Mouse (Mus musculus): ENCODE data around the gene Pno1.

Gene Pno1

DNA sequence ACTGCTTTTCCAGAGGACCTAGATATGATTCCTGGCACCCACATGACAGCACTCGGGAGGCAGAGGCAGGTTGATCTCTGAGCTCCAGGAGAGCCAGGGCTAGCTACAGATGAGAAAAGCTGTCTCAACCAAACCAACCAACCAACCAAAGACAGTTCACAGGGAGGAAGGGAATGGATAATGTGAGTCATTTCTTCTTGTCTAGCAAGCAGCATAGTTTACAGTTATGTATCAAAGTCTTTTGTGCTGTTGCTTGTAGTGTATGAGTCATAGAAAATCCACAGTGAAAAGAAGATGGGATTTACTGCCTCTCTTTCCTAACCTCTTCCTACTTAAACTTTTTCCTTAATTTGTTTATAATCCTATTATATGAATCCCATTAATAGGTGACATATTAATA lies 34.7 kb downstream of the Pno1 start:
- DNase-seq (ENCODE audit: low spot score): no peak

DNA sequence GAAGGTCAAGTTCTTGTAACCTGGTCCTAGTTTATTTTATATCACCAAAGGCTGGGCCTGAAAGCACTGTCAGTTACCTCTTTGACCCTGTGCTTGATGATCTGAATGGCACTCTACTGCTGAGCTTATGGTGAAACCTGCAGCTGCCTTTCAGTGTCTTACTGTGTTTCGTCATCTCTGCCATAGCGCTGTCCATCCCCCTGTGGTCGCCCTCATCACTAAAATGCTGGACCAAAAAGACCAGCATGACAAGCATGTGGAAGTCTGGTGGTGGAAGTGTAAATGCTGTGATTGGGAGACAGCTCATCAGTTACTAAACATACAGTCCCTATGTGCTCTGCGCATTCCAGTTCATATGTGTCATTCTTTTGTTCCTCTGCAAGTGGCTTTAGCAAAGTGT lies 39.1 kb downstream of the Pno1 start:
- no peak for DNase-seq (ENCODE audit: low spot score)

DNA sequence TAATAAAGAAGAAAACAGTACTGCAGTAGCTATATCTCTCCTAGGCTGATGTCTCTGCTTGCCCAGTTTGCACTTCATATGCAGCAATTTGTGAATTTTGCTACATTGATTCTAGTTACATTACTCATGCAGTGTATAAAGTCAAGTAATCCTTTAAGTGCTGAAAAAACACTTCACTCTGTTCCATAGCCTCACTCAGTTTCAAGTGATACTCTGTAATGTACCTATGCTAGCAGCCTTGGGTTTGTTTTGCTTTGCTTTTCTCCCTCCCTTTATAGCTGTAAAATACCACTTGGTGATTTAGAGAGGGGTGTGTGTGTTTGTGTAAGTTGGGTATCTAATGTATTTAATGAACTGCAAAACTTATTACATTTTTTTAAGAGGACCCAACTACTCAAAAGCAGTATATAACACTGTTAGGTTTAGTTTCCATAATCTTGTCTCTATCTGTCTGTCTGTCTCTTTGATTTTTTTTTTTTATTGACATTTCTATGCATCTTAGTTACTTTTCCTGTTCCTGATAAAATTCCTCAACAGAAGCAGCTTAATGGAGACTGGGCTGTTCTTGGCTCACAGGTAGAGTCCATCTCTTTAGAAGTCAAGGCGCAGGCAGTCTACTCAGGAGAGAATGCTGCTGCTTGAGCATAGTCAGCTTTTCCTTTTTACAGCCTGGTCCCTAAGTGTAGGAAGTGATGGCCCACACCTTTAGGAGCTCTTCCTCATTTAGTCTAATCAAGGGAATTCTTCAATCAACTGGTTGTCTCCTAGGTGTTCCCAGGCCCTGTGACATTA lies 40.2 kb downstream of the Pno1 start:
- no peak for DNase-seq (ENCODE audit: low spot score)

DNA sequence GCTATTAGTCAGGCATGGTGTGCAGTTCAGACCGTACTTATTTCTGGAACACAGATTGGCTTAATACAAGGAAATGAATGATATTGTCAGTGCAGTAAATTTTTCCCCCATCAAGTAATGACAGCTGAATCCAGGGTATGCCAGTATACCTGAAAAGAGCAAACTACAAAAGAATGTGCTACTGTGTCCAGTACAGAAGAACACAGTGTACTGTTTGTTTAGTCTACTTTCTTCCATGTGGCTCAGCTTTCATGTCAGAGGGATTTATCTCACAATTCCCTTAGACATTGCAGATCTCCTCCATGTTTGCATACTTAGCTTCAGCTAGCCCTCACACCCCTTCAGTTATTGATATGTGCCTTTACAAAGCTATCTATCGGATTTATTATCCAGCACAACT lies 42.1 kb downstream of the Pno1 start:
- no peak for DNase-seq (ENCODE audit: low spot score)

DNA sequence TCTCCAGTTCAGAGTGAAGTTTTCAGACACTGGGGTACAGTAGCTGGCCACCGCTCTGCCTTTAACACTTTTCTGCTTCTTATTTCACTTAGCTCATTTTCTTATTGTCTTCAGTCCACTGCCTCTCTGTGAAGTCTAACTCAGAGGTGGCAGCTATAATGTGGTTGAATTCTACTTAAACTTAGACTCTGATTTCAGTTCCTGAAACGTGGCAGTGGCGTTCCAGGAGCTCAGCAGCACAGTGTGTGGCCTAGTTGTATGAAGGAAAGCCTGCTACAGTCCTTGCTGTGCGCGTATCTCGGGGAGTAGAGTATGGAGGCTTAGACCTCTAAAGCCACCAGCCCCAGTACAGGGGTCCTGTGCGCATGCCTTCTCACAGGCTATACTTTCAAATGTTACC lies 44.7 kb downstream of the Pno1 start:
- no peak for DNase-seq (ENCODE audit: low spot score)

DNA sequence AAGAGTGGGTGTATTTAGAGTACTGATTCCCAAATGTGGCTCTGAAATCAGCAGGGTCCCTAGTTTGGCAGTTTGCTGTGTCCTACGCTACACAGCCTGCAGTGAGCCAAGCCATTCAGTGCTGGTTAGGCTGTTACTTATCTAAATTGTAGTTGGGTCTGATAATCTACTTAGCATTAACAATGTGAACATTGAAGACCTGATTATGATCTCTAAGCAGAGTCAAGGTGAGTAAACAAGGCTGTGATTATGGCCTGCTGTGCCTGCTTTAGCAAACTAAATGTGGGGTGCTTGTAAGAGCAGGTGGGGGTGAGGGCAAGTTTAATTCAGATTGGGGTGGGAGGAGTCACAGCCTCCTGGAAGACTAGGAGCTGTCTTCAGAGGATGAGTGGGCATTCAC lies 47.4 kb downstream of the Pno1 start:
- no peak for DNase-seq (ENCODE audit: low spot score)

DNA sequence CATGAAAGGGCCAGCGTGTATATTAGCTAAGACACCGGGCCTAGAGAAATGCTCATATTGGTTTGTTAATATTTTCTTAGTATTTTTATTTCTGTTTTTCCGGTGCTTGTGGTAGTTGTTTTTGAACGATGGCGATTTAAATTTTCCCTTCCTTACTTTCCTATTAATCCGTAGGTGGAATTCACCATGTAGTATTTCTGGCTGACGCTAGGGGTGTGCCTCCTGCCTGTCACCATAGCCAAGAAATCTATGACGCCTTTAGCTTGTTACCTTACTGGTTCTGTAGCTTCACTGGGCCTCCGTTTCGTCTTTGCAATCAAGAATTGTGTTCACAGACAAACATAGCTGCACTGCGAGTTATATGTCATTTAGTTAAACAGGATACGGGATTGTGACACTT lies 51.1 kb downstream of the Pno1 start:
- peak; percentile 82 for DNase-seq (ENCODE audit: low spot score)

DNA sequence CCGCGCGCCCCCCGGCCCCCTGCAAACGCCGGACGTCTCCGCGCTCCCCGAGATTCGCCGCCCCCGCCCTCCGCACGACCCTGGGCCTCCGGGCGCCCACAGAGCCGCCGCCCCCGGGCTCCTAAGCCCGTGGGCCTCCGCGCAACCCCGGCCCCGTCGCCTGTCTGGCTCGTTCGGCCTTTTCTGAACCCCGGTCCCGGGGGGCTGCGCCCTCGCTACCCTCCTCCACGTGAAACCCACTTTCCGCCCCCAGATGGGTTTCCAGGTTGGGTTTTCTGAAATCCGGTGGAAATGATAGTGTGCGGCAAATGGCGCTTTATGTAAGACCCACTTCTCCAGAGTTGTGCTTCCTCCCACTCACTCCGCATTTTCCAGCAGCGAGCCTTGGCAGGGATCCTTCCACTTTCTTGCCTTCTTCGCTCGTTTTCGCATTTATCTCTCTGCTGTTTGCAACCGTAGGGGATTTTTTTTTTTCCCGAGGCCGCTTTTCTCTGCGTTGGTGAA lies 51.6 kb downstream of the Pno1 start:
- peak; percentile 44 for DNase-seq (ENCODE audit: low spot score)

DNA sequence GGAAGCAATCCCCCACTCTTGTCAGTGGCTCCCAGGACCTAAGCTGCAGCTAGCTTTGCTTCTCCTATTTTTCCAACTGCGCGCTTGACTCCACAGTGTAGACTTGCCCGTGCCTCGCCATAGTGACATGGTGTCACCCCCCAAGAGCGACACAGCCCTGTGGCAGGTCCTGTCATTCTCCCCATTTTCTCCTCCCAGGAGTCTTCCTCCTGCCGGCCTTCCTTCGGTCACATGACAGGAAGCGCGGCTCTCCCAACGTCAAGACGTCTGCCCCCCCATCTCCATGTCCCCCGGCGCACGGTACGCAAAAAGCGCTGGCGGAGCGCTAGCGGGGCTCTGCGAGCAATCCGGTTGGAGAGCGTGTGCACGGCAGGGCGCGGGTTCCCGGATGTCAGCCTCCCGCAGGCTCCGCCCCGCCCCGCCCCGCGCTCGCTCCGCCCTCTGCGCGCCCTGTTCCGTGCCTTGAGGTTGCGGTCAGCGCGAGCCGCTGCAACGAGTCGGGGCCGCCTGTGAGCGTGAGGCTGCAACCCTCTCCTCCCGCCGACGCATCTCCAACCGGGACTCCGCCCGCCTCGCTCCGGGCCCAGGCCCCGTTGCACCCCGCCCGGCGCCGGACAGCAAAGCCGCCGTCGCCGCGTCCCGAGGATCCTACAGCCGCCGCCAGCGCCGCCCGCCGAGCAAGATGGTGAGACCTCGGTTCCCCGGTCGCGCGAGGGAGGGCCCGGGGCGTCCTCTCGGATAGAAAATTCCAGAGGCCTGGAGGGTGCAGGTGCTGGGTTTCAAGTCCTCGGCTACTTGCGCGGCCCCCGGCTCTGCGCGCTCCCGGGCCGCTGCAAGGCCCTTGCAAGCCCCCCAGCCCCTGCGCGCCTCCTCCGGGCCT lies 52.3 kb downstream of the Pno1 start, which contains the start of gene Ppp3r1:
Ppp3r1 (plus strand) TSS at position 406 of the 880 bp plus-strand sequence.
- peak; percentile 97 for DNase-seq (ENCODE audit: low spot score)

All from retina, embryonic 14.5 days (tissue).